Mouse (Mus musculus) testis, adult 2 months (tissue): ENCODE results near the gene Tbc1d16.

Experiments used
- CTCF ChIP-seq: fragments of 200-500 bp; IDR thresholded peaks from 2 replicates; pipeline ENCODE4 v1.5.1; 2012; ENCODE audit warnings: low read depth, mild to moderate bottlenecking, inconsistent platforms, low read length, moderate library complexity; ENCODE audit not compliant: control insufficient read depth, insufficient read depth, insufficient replicate concordance
- POLR2A ChIP-seq: fragments of 200-500 bp; IDR thresholded peaks from 2 replicates; pipeline ENCODE4 v1.6.1; 2012; ENCODE audit warnings: low read depth, mild to moderate bottlenecking, inconsistent platforms, low read length, moderate library complexity; ENCODE audit not compliant: control insufficient read depth

- TF ChIP-seq CTCF (no peak), POLR2A (no peak)
Observed at GRCm38 (mm10) chr11:119132198-119133035, 95.9 kb downstream of the Tbc1d16 start.
